ENCODE assay signal across 21 mouse cellular contexts in the genomic region with DNA sequence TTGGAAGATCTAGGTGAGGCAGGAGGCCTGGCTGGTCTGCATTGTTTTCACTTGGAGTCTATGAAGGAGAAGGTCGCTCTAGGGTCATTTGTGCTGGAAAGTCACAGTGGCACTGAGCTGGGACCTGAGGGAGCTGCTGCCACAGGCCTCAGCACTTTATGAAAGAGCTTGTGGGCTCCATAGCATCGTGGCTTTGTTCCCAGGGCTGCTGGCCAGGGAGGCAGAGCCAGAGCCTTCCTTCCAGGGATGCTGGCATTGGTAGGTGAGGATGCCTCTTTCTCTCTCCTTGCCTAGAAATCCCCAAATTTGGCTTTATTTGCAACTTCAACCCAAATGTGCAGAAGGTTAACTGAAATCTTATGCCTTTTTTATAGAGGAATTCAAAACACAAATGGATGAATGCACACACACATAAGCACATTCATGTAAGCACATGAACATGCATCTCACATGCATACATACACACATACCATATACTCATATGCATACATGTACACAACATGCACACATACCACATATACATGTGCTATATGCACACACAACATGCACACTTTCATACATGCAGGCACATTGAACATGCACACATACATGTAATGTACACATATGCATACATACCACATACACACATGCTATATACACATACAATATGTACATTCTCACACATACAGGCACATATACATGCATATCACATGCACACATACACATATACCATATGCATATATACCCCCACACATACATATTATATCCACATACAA. TPM values are rescaled to one million over a fixed set of nuclear protein-coding genes. Genes with fewer than 3 reads are reported as not detected.
A peak's percentile ranks its signal among the peaks of the same experiment; 100 is the strongest.
DNase-seq lines count a peak whose midpoint lies in the region; ATAC-seq and TF ChIP-seq lines count a peak whose summit lies in the region.
"Had no signal": no experiment of that assay in that cellular context is flagged by ENCODE, and none has a peak within 500 bp of the region (broad histone marks: within the 10 kb centered on the region; RNA-seq: fewer than 3 reads in every experiment).

No protein-coding gene starts in this region.

- no peak overlapping the region for H3K9ac ChIP-seq in heart, embryonic 11.5 days (ENCODE audit: low read depth, low read length)
- H3K9ac ChIP-seq: embryonic facial prominence, embryonic 15.5 days; forebrain, embryonic 13.5 days; midbrain, embryonic 15.5 days had no signal

- 57% methylated on average over 2 of the region's 2 CpGs for WGBS in heart, embryonic 11.5 days (ENCODE audit: insufficient replicate concordance)

- no peak for TF ChIP-seq POLR2A in brain, embryonic 14.5 days (IDR thresholded peaks at IDR 0.05; ENCODE audit: borderline replicate concordance, extremely low read depth, insufficient read depth, insufficient read length, poor library complexity, severe bottlenecking)

- TF ChIP-seq CTCF in G1E (IDR thresholded peaks at IDR 0.05; ENCODE audit: low read depth, low read length): no peak
- TF ChIP-seq CTCF in brain, embryonic 14.5 days (IDR thresholded peaks at IDR 0.05; ENCODE audit: borderline replicate concordance, extremely low read depth, insufficient read depth, insufficient read length): no peak

- H3K27me3 ChIP-seq in heart, embryonic 11.5 days (ENCODE audit: control insufficient read depth, insufficient read depth, low read length): peaks cover 7% of the 10 kb centered on the region; the same call in 1 of the 2 replicates
- H3K27me3 ChIP-seq in G1E (ENCODE audit: insufficient read depth, low read length): no peaks in the 10 kb centered on the region
- H3K27me3 ChIP-seq: embryonic facial prominence, embryonic 15.5 days; forebrain, embryonic 13.5 days; midbrain, embryonic 15.5 days had no signal

- no peaks in the 10 kb centered on the region for H3K36me3 ChIP-seq in heart, embryonic 11.5 days (ENCODE audit: control insufficient read depth, insufficient read depth, low read length)
- peaks cover 84% of the 10 kb centered on the region for H3K36me3 ChIP-seq in G1E (replicated peaks)
- H3K36me3 ChIP-seq: embryonic facial prominence, embryonic 15.5 days; midbrain, embryonic 15.5 days had no signal

- no peak for ATAC-seq in heart, embryonic 11.5 days (replicated peaks; ENCODE audit: insufficient number of reproducible peaks, low FRiP score, low TSS enrichment)
- no peak for ATAC-seq in G1E (ENCODE audit: extremely low read depth, insufficient number of reproducible peaks, low FRiP score, poor library complexity, severe bottlenecking)
- ATAC-seq: forebrain, embryonic 13.5 days; hindbrain, embryonic 16.5 days; midbrain, embryonic 15.5 days had no signal

- no peaks in the 10 kb centered on the region for H3K9me3 ChIP-seq in heart, embryonic 11.5 days (replicated peaks; ENCODE audit: control insufficient read depth, low read length)
- H3K9me3 ChIP-seq in G1E (replicated peaks): no peaks in the 10 kb centered on the region
- H3K9me3 ChIP-seq: embryonic facial prominence, embryonic 15.5 days; forebrain, embryonic 13.5 days; midbrain, embryonic 15.5 days had no signal

- intact Hi-C loops in heart, postnatal 14 days (cut with DNase I): no loop called here

- H3K4me2 ChIP-seq in heart, embryonic 11.5 days: no peak overlapping the region
- H3K4me2 ChIP-seq: embryonic facial prominence, embryonic 15.5 days; forebrain, embryonic 13.5 days; midbrain, embryonic 15.5 days had no signal

- H3K27ac ChIP-seq in heart, embryonic 11.5 days (ENCODE audit: low read depth, low read length): 0 out of 2 replicates have a peak overlapping the region, but pooled peaks have one; percentile 7
- H3K27ac ChIP-seq: embryonic facial prominence, embryonic 15.5 days; forebrain, embryonic 13.5 days; midbrain, embryonic 15.5 days had no signal

- H3K4me3 ChIP-seq in heart, embryonic 11.5 days (ENCODE audit: low read depth, low read length): no peak overlapping the region
- peak overlapping the region; percentile 64 for H3K4me3 ChIP-seq in G1E (ENCODE audit: low read depth, low read length)
- H3K4me3 ChIP-seq: embryonic facial prominence, embryonic 15.5 days; forebrain, embryonic 13.5 days; midbrain, embryonic 15.5 days had no signal

- H3K4me1 ChIP-seq in heart, embryonic 11.5 days (ENCODE audit: control insufficient read depth, insufficient read depth, low read length): 0 out of 2 replicates have a peak, but pooled peaks cover 3% of the 10 kb centered on the region
- peaks cover 95% of the 10 kb centered on the region for H3K4me1 ChIP-seq in G1E (ENCODE audit: insufficient read depth, low read depth, low read length)
- H3K4me1 ChIP-seq: midbrain, embryonic 15.5 days had no signal

- DNase-seq in heart, postnatal 14 days: no peak
- no peak for DNase-seq in G1E (ENCODE audit: low spot score)
- DNase-seq in brain, embryonic 14.5 days (ENCODE audit: low read depth): peak; percentile 28
- DNase-seq in cerebellum, postnatal 36 days: peak; percentile 68 to 72
- no peak for DNase-seq in lung, postnatal 10 days
- DNase-seq in thymus, postnatal 25 days: no peak
- DNase-seq: kidney, adult 18-20 months; kidney, postnatal 36 days; layer of hippocampus, postnatal 36 days; left cerebral cortex, postnatal 4 days; lung, postnatal 4 days; right cerebral cortex, postnatal 14 days had no signal

RNA-seq across cellular contexts. Expression of a gene that starts 50.7 kb away (rescaled TPM):
- polyA plus RNA-seq in heart, embryonic 11.5 days (2014; fragmentation: Nextera tagmentation; extraction: Ambion mirVana): 1.3 and 1.7 TPM in 2 replicates
- 1 to 10 TPM; 4.1 to 4.4 TPM for total RNA-seq in heart, postnatal 14 days (2021)
- total RNA-seq in G1E (2014; fragmentation: Nextera tagmentation) (154 and 161 TPM in 2 replicates), G1E (2017) (109 and 119 TPM in 2 replicates)
- 30.5 and 31.4 TPM in 2 replicates for polyA plus RNA-seq in G1E (2012)
- polyA plus RNA-seq in brain, embryonic 14.5 days (2012; rRNA removed): 3.3 and 6.7 TPM in 2 replicates

RNA-seq across cellular contexts. Expression of a gene that starts 59.5 kb away (rescaled TPM):
- polyA plus RNA-seq in heart, embryonic 11.5 days (2014; fragmentation: Nextera tagmentation; extraction: Ambion mirVana): not detected in 2 replicates
- not detected for total RNA-seq in heart, postnatal 14 days (2021)
- total RNA-seq in G1E (2014; fragmentation: Nextera tagmentation) (not detected in 2 replicates), G1E (2017) (0.06 and 0.11 TPM in 2 replicates)
- not detected in 2 replicates for polyA plus RNA-seq in G1E (2012)
- not detected in 2 replicates for polyA plus RNA-seq in brain, embryonic 14.5 days (2012; rRNA removed)
- total RNA-seq: layer of hippocampus, postnatal 36 days; left cerebral cortex, postnatal 4 days had no signal
- polyA plus RNA-seq: CD4-positive, CD25-positive, alpha-beta regulatory T cell, adult 4 months; cortical plate, adult 2 months; embryonic facial prominence, embryonic 15.5 days; forebrain, embryonic 13.5 days; heart, postnatal 0 days; hindbrain, embryonic 16.5 days; midbrain, embryonic 15.5 days; urinary bladder, adult 2 months had no signal

Comparison
In these comparisons a context has a peak if more than half of its experiments do, and no peak if none do; other contexts are left out.
1. DNase-seq: peak in brain, embryonic 14.5 days (single experiment) and cerebellum, postnatal 36 days (2 of 2); none in heart, postnatal 14 days (0 of 2), G1E (single experiment), lung, postnatal 10 days (single experiment) and thymus, postnatal 25 days (single experiment).